Mouse (Mus musculus) olfactory bulb, adult 2 months (tissue): ENCODE data around the gene Fam83e.

Experiments
- CTCF ChIP-seq: fragments of 200-500 bp; IDR thresholded peaks from 2 replicates; pipeline ENCODE4 v1.5.1; 2012; ENCODE audit warnings: low read depth, mild to moderate bottlenecking, low read length, moderate library complexity; ENCODE audit not compliant: insufficient read depth
- POLR2A ChIP-seq: fragments of 200-500 bp; IDR thresholded peaks from 2 replicates; pipeline ENCODE4 v1.6.1; 2012; ENCODE audit warnings: mild to moderate bottlenecking, low read depth, low read length, moderate library complexity; ENCODE audit not compliant: insufficient read depth

DNA sequence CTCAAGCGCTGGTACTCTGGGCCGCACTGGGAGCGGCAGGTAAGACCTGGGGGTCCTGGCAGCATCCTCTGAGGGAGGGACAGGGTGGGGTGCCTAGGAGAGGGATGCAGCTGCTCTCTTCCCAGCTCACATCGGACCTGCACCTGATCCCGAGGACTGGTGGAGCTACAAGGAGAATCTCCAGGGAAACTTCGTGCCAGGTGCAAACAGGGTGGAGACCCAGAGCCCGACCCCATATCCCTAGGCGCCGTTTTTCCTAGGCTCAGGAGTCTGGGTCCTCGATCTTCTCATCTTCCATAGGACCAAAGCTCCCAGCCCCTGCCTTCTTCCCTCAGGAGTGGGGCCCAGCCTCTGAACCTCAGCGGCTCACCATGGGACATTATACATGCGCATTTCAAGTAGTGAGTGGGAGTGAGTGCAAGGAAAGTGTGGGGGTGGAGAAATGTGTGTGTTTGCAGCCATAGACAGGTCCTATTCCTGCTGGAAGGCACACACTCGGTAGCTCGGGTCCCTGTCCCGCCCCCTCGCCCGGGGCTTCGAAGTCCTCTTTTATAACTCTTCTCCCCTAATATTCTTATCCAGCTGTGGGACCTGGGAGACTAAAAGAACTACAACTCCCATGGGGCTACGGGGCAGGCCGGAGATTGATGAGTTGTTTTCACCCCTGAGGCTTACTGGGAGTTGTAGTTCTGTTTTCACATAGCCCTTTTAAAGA, 20.6 kb upstream of the Fam83e start:
- TF ChIP-seq CTCF (no peak), POLR2A (peak; percentile 39; the same call in 1 of the 2 replicates)
